Mouse (Mus musculus): Measurements from ENCODE around the gene Nrtn. TPM values are rescaled to one million over a fixed set of nuclear protein-coding genes. Genes with fewer than 3 reads are reported as not detected.
A peak's percentile ranks its signal among the peaks of the same experiment; 100 is the strongest.

Nrtn gene
- polyA plus RNA-seq, 1 experiment from 2014 or later, result 9.5 TPM

DNA sequence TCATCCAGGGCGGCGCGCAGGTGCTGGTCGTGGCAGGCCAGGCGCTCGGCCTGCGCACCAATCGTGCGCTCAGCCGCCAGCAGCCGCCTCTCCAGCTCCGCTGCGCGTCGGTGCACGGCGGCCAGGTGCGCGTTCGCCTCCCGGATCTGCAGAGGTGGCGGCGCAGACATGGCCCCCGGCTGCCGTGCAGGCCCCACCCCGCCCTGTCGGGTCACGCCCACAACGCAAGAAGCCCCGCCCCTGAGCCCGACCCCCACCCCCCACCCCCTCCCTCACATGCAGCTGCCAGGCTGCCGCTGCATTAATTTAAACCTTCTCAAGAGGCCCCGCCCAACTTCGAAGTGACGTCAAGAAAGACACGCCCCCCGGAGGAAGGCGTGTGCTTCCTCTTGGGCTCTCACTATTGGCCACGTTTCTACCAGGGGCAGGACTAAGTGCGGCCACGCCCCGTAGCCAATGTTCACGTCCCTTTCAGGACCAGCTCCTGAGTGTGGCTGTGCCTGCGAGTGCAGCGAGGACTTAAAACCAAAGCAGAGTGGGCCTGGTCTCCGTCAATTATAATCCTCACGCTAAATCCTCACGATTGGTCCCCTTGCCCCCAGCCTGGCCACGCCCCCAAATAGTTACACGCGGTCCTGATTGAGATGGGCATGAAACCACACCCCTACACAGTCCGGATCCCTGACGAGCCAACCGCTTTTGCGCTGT is 40.5 kb downstream of the Nrtn start:
- WGBS, result under 1% methylated on average over 51 of the region's 55 CpGs
- H3K27ac ChIP-seq (ENCODE audit: low read depth, low read length), result peak overlapping the region; percentile 63
- peak overlapping the region; percentile 84 for H3K4me3 ChIP-seq (ENCODE audit: low read length)
- no peaks in the 10 kb centered on the region for H3K27me3 ChIP-seq (ENCODE audit: control insufficient read depth, insufficient read depth, low read length)
- H3K9ac ChIP-seq (ENCODE audit: low read depth, low read length), result peak overlapping the region; percentile 82
- peaks cover 24% of the 10 kb centered on the region for H3K36me3 ChIP-seq (ENCODE audit: control insufficient read depth, insufficient read depth, low read length)
- no peaks in the 10 kb centered on the region for H3K9me3 ChIP-seq (ENCODE audit: control insufficient read depth, low read length)
- H3K4me2 ChIP-seq (replicated peaks; ENCODE audit: low read depth, low read length), result peak overlapping the region; percentile 77
- peak; percentile 93 for ATAC-seq (ENCODE audit: low FRiP score, low TSS enrichment)
- H3K4me1 ChIP-seq (ENCODE audit: control insufficient read depth, insufficient read depth, low read length), result peaks cover 7% of the 10 kb centered on the region

DNA sequence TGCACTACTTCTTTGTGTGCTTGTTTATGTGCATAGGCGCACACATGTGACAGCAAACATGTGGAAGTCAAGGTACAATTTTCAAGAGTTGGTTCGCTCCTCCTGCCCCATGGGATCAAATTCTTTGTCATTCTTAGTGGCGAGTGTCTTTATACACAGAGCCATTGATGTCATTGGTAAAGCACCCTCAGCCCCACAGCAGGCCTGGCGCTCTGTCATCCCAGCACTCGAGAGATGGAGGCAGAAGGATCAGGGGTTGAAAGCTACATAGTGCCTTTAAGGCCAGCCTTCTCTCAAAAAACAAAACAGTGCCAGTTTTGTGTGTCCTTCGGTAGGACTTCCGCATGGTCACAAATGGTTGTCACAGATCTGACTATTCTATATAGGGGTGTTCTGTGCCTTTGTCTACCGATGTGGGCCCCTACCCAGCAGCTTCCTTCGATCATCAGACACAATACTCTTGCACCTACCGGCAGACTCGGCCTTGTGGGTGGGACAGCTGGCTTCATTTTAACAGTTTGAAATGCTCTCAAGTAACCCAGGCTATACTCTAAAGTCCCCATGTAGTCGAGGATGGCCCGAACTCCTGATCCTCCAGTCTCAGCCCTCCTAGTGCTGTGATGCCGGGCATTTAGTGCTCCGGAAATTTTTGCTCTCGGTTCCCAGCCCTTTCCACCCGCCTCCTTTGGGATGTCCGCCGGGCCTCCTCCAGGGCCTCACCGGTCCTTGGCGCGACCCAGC is 41.2 kb downstream of the Nrtn start:
- Histone ChIP-seq H3K4me1 (ENCODE audit: control insufficient read depth, insufficient read depth, low read length) (peaks cover 7% of the 10 kb centered on the region), H3K9me3 (ENCODE audit: control insufficient read depth, low read length) (no peaks in the 10 kb centered on the region), H3K27me3 (ENCODE audit: control insufficient read depth, insufficient read depth, low read length) (no peaks in the 10 kb centered on the region), H3K27ac (ENCODE audit: low read depth, low read length) (0 out of 2 replicates have a peak overlapping the region, but pooled peaks have one; percentile 1), H3K4me2 (replicated peaks; ENCODE audit: low read depth, low read length) (peak overlapping the region; percentile 77), H3K4me3 (ENCODE audit: low read length) (peak overlapping the region; percentile 84), H3K36me3 (ENCODE audit: control insufficient read depth, insufficient read depth, low read length) (peaks cover 24% of the 10 kb centered on the region), H3K9ac (ENCODE audit: low read depth, low read length) (peak overlapping the region; percentile 55)
- peak; percentile 1; the same call in 1 of the 2 replicates for ATAC-seq (ENCODE audit: low FRiP score, low TSS enrichment)
- WGBS, result 25% methylated on average over 22 of the region's 22 CpGs

DNA sequence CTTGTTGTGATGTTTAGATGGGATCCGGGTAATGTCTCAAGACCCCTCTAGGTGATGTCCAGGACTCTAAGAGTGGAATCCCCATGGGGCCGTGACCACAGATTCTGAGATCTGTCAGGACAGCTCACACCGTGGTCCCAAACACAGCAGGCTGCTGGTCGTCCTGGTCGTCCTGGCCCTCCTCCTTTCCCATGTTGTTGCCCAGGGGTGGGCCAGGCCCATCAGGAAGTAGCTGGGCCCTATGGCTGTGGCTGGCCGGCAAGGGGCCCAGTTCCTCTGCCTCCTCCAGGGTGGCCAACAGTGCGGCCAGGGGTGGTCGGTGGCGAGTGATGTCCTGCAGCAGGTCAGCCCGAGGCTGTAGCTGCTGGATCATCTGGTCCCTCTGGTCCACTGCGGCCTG is 42.0 kb downstream of the Nrtn start:
- H3K9ac ChIP-seq (ENCODE audit: low read depth, low read length), result no peak overlapping the region
- 66% methylated on average over 11 of the region's 11 CpGs for WGBS

DNA sequence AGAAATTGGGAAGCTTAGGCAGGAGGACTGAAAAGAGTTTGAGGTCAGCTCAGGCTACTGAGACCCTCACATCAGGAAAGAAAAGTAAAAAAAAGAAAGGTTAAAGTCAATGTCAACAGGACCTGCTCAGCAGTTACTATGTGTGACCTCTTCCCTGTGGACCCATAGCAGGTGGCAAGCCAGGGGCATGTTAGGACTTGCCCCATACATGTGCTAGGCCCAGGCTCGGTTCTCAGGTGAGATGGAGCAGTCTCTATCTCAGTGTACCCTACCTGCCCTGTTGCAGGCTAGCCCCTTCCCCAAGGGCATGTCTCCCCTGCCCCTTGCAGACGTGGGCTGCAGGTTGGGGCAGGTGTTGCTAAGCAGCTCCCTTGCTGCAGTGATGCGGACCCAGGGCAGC is 47.6 kb downstream of the Nrtn start:
- ATAC-seq (ENCODE audit: low FRiP score, low TSS enrichment), result no peak
- no peaks in the 10 kb centered on the region for H3K27me3 ChIP-seq (ENCODE audit: control insufficient read depth, insufficient read depth, low read length)
- WGBS, result 83% methylated on average over 3 of the region's 3 CpGs

More for the DNA sequence above, 42.0 kb downstream of the Nrtn start:
- Histone ChIP-seq H3K4me2 (replicated peaks; ENCODE audit: low read depth, low read length) (no peak overlapping the region; the same call in 1 of the 2 replicates), H3K27me3 (ENCODE audit: control insufficient read depth, insufficient read depth, low read length) (no peaks in the 10 kb centered on the region), H3K36me3 (ENCODE audit: control insufficient read depth, insufficient read depth, low read length) (peaks cover 29% of the 10 kb centered on the region), H3K27ac (ENCODE audit: low read depth, low read length) (no peak overlapping the region), H3K4me3 (ENCODE audit: low read length) (no peak overlapping the region), H3K4me1 (ENCODE audit: control insufficient read depth, insufficient read depth, low read length) (peaks cover 7% of the 10 kb centered on the region), H3K9me3 (ENCODE audit: control insufficient read depth, low read length) (no peaks in the 10 kb centered on the region)
- no peak for ATAC-seq (ENCODE audit: low FRiP score, low TSS enrichment)

DNA sequence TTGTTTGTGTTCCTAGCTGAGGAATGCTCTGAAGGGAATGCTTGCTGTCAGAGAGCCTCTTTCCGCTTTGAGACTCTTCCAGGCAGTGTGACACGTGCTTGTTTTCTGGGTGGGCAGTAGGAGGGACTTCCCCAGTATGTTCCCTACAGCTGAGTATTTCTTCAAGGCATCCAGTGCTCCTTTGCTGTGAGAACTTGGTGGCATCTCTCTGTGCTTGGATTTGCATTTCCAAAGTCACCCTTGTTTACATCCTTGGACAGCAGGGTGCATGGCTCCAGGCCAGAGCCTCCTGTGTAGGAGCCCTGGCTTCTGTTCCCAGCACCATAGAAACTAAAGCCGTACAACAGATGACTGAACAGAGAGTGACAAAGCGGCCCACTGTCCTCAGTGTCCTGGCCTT is 48.6 kb downstream of the Nrtn start:
- no peak for ATAC-seq (ENCODE audit: low FRiP score, low TSS enrichment)
- Histone ChIP-seq H3K4me1 (ENCODE audit: control insufficient read depth, insufficient read depth, low read length) (no peaks in the 10 kb centered on the region), H3K4me2 (replicated peaks; ENCODE audit: low read depth, low read length) (no peak overlapping the region), H3K36me3 (ENCODE audit: control insufficient read depth, insufficient read depth, low read length) (peaks cover 95% of the 10 kb centered on the region), H3K27ac (ENCODE audit: low read depth, low read length) (no peak overlapping the region), H3K4me3 (ENCODE audit: low read length) (no peak overlapping the region), H3K9me3 (ENCODE audit: control insufficient read depth, low read length) (no peaks in the 10 kb centered on the region), H3K27me3 (ENCODE audit: control insufficient read depth, insufficient read depth, low read length) (no peaks in the 10 kb centered on the region), H3K9ac (ENCODE audit: low read depth, low read length) (no peak overlapping the region)
- WGBS, result 85% methylated on average over 4 of the region's 4 CpGs

More for the DNA sequence above, 47.6 kb downstream of the Nrtn start:
- no peak overlapping the region for H3K9ac ChIP-seq (ENCODE audit: low read depth, low read length)
- no peak overlapping the region for H3K4me3 ChIP-seq (ENCODE audit: low read length)
- H3K36me3 ChIP-seq (ENCODE audit: control insufficient read depth, insufficient read depth, low read length), result peaks cover 85% of the 10 kb centered on the region
- no peaks in the 10 kb centered on the region for H3K9me3 ChIP-seq (ENCODE audit: control insufficient read depth, low read length)
- no peaks in the 10 kb centered on the region for H3K4me1 ChIP-seq (ENCODE audit: control insufficient read depth, insufficient read depth, low read length)
- H3K27ac ChIP-seq (ENCODE audit: low read depth, low read length), result no peak overlapping the region
- no peak overlapping the region for H3K4me2 ChIP-seq (replicated peaks; ENCODE audit: low read depth, low read length)

DNA sequence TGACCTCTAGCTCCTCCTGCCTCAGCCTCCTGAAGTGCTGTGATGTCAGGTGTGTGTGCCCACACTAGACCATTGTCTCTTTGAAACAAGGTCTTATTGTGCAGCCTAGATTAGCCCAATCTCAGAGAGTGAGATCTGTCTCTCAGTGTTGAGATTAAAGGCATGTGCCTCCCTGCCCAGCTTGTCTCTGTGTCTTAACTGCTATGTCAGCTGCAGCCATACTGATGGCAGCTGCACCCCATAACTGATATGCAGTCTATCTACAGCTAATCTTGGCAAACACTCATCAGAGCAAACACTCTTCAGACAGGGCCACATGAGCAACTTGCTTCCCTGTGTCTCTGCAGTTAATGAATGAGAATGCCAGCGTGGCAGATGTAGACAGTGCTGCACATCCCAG is 50.8 kb downstream of the Nrtn start:
- 97% methylated on average over 1 of the region's 1 CpGs for WGBS
- no peaks in the 10 kb centered on the region for H3K9me3 ChIP-seq (ENCODE audit: control insufficient read depth, low read length)

DNA sequence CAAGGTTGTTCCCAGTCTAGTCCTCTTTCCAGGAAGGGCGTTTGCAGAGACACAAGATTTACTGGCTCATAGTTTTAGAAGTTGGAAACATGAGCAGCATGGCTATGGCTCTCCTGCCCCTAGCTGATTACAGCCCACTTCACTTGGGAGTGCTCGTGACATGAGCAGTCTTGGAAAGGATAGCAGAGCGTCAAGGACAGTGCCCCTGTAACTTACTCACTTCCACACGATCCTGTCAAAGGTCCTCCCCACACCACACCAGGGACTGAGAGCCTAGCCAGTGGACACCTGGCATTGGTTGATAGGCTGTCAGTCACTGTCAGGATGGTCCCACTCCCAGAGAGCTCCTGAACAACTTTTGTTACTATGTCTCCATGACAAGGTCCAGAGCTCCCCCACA is 54.3 kb downstream of the Nrtn start:
- peaks cover 99% of the 10 kb centered on the region for H3K36me3 ChIP-seq (ENCODE audit: control insufficient read depth, insufficient read depth, low read length)
- H3K9ac ChIP-seq (ENCODE audit: low read depth, low read length), result no peak overlapping the region
- H3K27me3 ChIP-seq (ENCODE audit: control insufficient read depth, insufficient read depth, low read length), result no peaks in the 10 kb centered on the region
- ATAC-seq (ENCODE audit: low FRiP score, low TSS enrichment), result no peak
- H3K4me3 ChIP-seq (ENCODE audit: low read length), result no peak overlapping the region
- H3K4me2 ChIP-seq (replicated peaks; ENCODE audit: low read depth, low read length), result no peak overlapping the region
- H3K9me3 ChIP-seq (ENCODE audit: control insufficient read depth, low read length), result no peaks in the 10 kb centered on the region
- no peak overlapping the region for H3K27ac ChIP-seq (ENCODE audit: low read depth, low read length)
- WGBS, result 70% methylated on average over 4 of the region's 4 CpGs
- H3K4me1 ChIP-seq (ENCODE audit: control insufficient read depth, insufficient read depth, low read length), result no peaks in the 10 kb centered on the region

More for the DNA sequence above, 50.8 kb downstream of the Nrtn start:
- Histone ChIP-seq H3K4me3 (ENCODE audit: low read length) (no peak overlapping the region), H3K9ac (ENCODE audit: low read depth, low read length) (no peak overlapping the region), H3K27me3 (ENCODE audit: control insufficient read depth, insufficient read depth, low read length) (no peaks in the 10 kb centered on the region), H3K36me3 (ENCODE audit: control insufficient read depth, insufficient read depth, low read length) (peaks cover 99% of the 10 kb centered on the region), H3K27ac (ENCODE audit: low read depth, low read length) (no peak overlapping the region), H3K4me1 (ENCODE audit: control insufficient read depth, insufficient read depth, low read length) (no peaks in the 10 kb centered on the region), H3K4me2 (replicated peaks; ENCODE audit: low read depth, low read length) (no peak overlapping the region)
- no peak for ATAC-seq (ENCODE audit: low FRiP score, low TSS enrichment)

Data from kidney, embryonic 14.5 days (tissue).